Mouse (Mus musculus) large intestine, adult 2 months (tissue): ENCODE results near the gene Bub3. TPM values are rescaled to one million over a fixed set of nuclear protein-coding genes. Genes with fewer than 3 reads are reported as not detected.

Source experiments
- DNase-seq: peaks from one replicate; pipeline ENCODE4 v3.0.0-alpha.2; 2012; ENCODE audit warnings: low read depth, low spot score
- WGBS: fragments of 180-500 bp; shearing (Covaris S2); methylation state at CpG from one replicate; pipeline ENCODE4 v1.1.7; 2018; 5-methylcytosine and 5-hydroxymethylcytosine counted together
- polyA plus RNA-seq: library from polyadenylated mRNA; depleted of rRNA; stranded (reverse); fragments of >200 nt; gene quantifications from 2 replicates; pipeline ENCODE4 v1.2.3, GENCODE M21; 2012; rRNA removed

The Bub3 gene
- 71.8 and 75.6 TPM in 2 replicates for polyA plus RNA-seq

DNA sequence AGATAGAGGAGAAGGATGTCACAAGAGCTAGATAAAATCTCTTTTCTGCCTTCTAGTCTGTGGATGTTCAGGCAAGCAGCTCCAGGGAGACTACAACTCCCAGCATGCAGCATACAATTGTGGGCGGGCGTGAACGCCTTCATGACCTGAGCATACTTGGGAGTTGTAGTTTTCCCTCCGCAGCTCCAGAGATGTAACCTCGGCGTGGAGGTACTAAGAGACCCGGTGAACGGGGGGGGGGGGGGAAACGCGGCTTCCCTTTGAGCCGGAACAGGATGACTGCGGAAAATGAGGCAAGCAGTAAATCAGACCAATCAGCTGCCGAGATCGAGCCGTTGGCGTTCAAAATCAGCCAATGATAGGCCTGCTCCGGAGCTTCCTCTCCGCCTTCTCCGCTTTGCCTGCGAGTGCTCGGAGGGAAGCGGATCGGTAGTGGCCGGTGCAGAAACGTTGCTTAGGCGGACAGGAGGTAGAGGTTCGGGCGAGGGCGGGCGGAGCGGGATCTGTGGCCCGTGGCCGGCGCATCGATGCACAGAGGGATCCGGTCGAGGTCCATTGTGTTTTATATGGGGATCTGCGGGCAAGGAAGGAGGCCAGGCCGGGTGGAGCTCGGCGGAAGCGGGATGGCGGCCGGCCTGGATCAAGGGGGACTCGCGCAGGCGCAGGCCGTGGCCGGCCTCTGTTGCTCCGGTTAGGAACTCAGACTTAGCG lies at the start of gene Bub3:
Gene Bub3, plus strand, starts transcription at position 237 of the 711 bp plus-strand sequence.
- WGBS, result under 1% methylated on average over 47 of the region's 51 CpGs
- peak; percentile 83 for DNase-seq

DNA sequence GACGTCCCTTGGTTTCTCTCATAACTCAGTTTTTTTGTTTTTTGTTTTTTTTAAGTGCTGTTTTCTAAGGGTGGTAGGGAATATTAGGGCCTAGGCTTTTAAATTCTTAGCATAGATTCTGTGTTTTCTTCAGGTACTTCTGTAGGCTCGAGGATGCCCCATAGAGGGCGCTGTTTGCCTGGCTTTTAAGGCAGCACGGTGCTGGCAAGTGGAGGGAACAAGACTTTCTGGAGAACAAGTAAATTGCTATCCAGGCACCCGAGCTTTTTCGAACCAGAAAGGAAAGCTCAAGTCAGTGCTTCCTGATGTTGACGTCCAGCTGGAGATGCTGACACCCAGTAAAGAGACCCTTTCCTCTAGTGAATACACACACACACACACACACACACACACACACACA lies 20.0 kb upstream of the Bub3 start:
- WGBS, result 1% methylated on average over 7 of the region's 7 CpGs
- no peak for DNase-seq

DNA sequence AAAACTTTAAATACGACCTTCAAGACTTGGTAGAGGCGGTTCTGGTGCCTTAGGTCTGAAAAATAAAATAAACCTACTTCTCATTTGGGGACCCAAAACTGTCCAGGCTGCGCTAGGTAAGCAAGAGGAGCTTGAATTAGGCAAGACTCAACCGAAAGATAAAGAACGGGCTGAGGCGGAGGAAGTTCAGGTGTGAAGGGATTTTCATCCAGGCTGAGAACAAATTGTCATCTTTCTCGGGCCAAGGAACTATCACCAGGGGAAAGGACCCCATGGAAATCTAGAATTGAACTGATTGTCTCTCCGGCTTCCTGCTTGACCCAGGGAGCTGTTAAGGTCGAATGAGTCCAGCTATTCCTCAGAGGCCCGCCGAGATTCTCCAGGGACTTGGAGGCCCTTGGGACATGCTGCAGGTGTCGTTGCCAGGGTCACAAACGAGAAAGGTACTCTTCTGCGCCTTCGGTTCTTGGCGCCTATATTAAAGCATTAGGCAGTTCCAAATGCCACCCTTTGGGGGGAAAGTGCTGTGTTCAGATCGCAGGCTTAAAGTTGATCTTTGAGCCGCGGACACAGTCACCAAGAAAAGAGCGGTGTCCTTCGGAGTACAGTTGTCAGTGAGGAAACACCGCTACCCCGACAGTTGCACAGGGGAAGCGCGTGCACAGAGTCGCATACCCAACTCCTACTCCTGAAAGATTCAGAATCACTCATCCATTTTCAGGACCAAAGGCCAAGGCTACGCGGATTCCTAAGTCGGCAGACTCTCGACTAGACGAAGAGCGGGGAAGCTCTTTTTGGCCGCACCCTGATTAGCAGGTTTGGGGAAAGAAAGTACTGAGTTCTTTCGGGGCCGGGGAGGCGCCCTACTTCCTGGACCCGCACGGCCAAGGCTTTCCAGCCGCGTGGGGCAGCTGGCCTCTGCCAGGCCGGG lies 18.6 kb upstream of the Bub3 start:
- DNase-seq, result no peak
- WGBS, result 4% methylated on average over 41 of the region's 41 CpGs

DNA sequence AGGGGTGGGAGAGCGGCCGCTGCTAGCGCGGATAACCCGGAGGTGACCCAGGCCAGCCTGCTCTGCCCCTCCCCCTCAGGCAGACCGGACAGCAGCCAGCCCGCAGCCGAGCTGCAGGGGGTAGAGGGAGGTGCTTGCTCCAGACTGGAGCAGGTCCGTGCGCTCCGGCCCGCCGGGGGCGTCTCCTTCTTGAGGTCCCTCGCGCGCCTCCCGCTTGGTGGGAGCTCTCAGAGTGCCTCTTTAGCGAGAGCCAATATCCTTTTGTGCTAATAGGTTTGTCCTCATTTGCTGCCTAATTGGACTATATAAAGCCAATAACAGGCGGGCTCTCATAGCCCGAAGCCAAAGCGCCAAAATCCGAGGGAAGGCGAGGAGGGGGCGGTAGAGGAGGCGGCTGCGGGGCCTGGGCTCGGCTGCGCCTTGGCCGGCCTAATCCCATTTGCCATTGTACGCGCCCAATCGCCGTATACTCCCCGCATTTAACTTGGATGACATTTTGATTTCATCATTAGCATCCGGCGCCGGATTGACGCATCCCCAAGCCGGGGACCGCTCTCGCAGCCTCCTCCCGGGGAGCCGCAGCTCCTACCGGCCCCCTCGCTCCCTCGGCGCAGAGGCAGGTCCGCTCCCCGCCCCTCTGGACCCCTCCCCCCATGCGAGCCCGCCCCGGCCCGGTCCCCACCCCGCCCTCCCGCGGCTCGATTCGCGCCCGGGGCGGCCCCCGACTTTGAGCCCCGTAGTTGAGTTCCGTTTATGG lies 17.7 kb upstream of the Bub3 start, which contains the start of gene Hmx3:
Gene Hmx3, plus strand, starts transcription at position 753 of the 757 bp plus-strand sequence.
- DNase-seq, result no peak
- WGBS, result 3% methylated on average over 65 of the region's 65 CpGs

GRCm38 (mm10) chr7:131542872-131543622 lies 17.0 kb upstream of the Bub3 start:
- no peak for DNase-seq
- 2% methylated on average over 64 of the region's 71 CpGs for WGBS

DNA sequence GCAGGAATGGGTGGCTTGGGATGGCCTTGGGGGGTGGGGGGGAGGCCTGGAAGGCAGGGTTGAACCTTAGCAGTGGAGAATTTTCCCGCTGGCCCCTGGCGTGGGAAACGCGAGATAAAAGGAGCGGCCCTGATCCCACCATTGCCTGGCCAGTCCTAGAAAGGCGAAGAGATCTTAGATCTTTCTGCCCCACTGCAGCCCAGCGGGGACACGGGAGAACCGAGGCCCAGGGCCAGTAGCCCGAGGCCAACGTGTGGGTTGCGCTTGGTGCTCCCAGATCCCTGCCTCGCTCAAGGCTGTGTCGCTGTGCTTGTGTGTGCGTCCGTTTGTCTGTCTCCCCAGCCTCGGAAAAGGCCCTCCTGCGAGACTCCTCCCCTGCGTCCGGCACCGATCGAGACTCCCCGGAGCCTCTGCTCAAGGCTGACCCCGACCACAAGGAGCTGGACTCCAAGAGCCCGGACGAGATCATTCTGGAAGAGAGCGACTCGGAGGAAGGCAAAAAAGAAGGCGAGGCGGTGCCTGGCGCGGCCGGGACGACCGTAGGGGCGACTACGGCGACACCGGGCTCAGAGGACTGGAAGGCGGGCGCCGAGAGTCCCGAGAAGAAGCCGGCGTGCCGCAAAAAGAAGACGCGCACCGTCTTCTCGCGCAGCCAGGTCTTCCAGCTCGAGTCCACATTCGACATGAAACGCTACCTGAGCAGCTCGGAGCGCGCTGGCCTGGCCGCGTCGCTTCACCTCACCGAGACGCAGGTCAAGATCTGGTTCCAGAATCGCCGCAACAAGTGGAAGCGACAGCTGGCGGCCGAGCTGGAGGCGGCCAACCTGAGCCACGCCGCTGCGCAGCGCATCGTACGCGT lies 16.2 kb upstream of the Bub3 start:
- 2% methylated on average over 75 of the region's 75 CpGs for WGBS
- DNase-seq, result no peak

- no peak for DNase-seq
- 8% methylated on average over 5 of the region's 5 CpGs for WGBS
Observed at GRCm38 (mm10) chr7:131544871-131545270, 15.2 kb upstream of the Bub3 start.

DNA sequence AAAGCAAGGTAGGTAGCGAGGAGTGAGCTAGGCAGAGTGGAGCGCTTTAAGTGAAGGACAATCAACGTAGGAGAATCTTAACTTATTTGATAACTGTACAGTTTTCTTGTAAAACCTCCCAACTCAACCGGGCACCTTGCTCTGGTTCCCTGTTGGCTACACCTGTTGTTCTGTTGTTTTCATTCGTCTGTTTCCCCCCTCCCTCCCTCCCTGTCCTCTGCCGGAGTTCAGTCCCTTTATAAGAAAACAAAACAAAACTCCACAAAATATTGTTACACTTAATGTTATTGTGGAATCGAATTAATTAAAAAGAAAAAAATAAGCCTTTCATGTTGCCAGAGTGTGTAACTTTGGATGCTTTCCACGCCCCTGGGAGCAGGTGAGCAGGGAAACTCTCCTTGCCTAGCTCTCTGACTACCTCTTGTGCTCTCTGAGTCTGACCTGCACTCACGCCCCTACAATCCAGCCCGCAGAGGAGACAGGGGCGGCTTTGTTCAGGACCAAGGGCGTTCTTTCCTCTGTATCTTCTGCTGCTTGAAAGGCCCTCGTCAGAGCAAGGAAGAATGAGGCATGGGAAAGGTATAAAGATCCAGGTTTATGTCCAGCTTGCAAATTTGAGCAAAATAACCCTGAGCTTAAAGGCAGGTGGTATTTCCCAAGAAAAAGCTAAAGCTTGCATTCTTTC lies 14.2 kb upstream of the Bub3 start:
- no peak for DNase-seq
- WGBS, result 7% methylated on average over 13 of the region's 13 CpGs

GRCm38 (mm10) chr7:131546423-131546822 lies 13.6 kb upstream of the Bub3 start:
- 13% methylated on average over 2 of the region's 2 CpGs for WGBS
- DNase-seq, result no peak

GRCm38 (mm10) chr7:131547481-131547880 lies 12.5 kb upstream of the Bub3 start:
- DNase-seq, result no peak
- WGBS, result 5% methylated on average over 5 of the region's 5 CpGs

DNA sequence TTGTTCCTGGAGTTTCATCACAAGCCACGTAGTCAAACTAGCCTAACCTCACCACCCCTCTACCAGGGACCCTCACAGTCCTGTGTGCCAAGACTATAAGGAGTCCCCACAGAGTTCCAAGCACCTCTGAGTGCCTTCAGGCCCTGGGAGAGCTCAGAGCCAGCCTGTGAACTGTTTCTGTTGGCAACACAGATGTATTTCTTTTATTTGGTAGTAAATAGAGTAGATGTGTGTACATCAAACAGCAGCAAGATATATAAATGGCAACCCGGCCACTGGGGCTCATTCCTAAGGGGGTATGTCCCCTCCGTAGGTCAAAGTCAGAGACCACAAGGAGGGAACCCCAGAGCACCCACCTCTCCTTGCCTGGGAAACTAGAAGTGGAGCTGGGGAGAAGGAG lies 11.5 kb upstream of the Bub3 start, which contains the start of gene Hmx2:
Gene Hmx2, plus strand, starts transcription at position 301 of the 400 bp plus-strand sequence.
- 3% methylated on average over 3 of the region's 3 CpGs for WGBS
- DNase-seq, result no peak

DNA sequence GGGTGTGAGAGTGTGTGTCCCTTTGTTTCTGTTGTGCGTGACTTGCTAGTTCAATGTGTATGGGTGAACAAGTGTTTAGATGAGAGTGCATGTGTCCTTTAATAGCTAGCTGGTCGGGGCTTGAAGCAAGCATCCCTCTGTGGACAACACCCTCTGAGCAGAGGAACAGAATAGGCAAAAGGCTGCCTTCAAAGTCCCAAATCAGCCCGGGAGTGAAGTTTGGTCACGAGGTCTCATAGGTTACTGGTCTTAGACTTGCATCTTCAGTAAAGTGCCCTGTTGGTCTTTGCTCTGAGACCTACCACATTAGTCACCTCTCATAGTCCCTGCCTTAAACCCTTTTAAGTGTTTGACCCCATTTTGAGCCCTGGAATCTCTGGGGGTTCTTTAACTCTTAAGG lies 8.6 kb upstream of the Bub3 start:
- WGBS, result 4% methylated on average over 4 of the region's 4 CpGs
- no peak for DNase-seq

DNA sequence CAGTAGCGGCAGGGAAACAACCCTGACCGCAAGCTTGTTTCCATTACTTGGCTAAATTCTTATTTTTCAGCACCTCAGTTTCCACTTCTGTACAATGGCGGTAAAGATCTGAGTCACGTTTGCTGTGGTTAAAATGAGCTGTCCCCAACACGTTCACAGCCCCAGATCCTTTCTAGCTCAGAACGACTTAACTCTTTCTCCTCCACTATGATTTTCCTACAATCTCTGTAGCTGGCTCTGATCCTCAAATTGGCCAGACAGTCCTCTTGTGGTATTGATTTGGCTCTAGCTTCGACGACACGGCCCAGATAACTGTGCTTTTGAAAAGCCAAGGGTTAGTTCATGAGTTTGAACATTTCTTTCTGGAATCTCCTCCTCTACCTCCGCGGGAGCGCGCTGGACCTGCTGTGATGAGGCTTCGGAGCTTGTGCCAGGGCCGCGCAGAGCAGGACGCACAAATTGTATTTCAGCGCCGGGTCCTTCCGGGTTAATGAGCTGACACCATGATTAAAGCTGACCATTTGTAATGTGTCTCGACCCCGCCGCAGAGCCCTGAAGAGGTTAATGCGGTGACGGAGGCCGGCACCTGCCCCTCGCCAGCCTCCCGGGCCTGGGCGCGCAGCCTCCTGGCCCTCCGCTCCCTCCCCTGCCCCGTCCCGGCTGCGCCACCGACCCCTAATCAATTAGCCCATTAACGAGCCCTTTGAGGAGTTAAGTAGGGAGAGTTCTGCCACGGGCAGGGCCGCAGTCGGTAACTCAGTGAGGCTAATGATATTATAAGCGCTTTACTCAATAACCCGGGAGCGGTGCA lies 7.9 kb upstream of the Bub3 start:
- DNase-seq, result no peak
- 2% methylated on average over 42 of the region's 42 CpGs for whole genome bisulfite sequencing

DNA sequence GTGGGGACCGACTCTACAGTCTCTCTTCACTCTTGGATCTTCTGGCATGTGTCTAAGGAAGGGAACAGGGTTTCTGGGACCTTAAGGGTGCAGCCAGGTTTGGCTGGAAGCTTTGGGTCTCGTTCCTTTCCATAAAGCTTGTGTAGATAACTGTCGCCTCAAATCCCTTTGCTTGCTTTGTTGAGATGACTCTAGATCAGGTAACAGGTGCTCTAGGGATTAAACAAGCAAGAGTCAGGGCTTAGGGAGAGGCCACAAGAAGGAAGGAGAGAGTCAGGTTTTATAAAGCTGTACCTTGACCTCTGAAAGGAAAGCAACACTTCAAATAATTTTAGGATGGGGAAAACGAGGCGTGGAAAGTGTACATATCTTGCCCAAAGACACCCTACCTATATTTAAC lies 7.2 kb upstream of the Bub3 start:
- WGBS, result 4% methylated on average over 5 of the region's 5 CpGs
- no peak for DNase-seq

GRCm38 (mm10) chr7:131553771-131554175 lies 6.2 kb upstream of the Bub3 start:
- under 1% methylated on average over 39 of the region's 39 CpGs for WGBS
- no peak for DNase-seq

DNA sequence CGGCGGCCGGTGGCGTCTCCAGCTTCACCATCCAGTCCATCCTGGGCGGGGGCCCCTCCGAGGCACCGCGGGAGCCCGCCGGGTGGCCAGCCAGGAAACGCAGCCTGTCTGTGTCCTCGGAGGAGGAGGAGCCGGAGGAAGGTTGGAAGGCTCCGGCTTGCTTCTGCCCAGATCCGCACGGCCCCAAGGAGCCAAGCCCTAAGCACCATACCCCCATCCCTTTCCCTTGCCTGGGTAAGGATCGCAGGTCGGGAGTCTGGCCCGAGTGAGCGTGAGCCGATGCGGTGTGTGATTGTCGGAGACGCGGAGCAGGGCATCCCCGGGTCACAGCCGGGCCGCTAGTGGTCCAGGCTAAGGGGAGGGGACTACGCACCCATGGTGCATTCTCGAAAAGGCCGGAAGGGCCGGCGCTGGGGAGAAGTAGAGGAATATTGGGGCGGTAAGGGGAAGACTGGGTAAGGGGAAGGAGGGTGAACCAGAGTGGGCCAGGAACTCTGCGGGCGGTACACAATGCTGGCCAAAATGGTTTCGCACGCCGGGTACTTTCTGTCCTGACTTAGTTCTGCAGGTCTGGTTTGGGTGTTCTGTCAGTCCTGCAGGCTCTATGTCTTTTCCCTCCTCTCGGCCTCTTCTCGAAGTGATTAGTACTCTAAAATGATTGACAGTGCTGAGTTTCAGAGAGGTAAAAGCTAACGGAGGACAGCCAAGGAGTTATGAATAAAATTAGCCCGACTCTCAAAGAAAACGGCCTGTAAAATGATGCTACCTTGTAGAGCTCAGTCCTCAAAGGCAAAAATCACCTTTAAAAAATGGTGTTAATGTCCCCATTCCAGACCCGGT lies 5.5 kb upstream of the Bub3 start:
- WGBS, result 3% methylated on average over 45 of the region's 45 CpGs
- DNase-seq, result no peak
